Mouse (Mus musculus): ENCODE measurements around the gene Col1a2.

The Col1a2 gene

DNA sequence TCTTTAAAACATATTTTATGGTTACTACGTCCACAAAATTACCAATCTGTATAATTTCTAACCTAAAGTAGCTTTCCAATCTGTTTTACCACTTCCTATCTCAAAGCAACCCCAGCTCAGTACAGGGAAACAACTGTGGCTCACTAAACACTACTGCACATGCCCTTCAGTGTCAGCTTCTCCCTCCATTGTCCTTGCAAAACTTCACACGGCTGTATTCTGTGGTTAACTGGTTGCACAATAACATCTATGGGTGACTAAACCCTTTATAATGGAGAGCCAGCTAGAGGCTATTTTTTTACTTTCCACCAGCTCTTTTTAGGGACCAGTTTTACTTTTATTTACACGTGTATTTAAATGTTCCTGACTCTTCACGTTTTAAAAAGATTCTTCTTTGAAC, 83.3 kb downstream of the Col1a2 start:
- DNase-seq (ENCODE audit: low read depth, low spot score), result no peak

DNA sequence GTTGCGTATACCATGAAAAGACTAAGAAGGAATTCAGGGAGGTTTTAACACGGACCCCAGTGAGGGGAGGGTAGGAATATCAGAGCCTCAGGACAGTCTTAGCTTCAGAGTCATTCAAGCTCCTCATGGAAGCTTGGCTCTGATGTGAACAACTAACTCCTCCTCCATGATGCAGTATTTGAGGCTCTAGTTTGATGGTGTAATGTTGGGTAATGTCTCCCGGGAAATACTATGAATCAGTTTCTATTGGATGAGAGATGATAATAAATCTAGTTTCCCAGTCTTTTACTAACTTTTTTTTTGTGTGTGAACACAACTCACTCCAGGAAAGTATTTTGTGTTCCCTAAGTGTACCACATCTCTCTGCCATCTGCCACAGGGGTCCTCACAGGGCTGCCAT, 84.1 kb downstream of the Col1a2 start:
- no peak for DNase-seq (ENCODE audit: low read depth, low spot score)

DNA sequence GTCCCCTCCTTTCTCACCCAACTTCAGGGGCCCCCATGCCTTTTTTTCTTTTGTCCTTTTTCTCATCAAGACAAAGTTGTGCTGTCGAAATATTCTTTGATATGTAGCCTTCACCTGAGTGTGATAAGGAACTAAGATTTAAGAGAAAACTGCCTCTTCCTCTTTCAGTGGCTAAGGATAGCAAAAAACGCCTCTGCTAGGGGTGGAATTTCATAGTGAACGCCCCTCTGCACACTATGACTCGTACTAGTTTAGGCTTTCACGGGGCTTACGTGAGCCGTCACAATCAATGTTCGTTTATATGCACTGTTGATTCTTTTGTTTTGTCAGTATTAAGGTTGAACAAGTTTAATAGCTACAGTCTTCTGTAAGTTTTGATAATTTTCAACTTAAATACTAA, 85.5 kb downstream of the Col1a2 start:
- no peak for DNase-seq (ENCODE audit: low read depth, low spot score)

All from brain, embryonic 18.5 days (tissue).